Mouse (Mus musculus) liver, embryonic 14.5 days (tissue): ENCODE results near the gene Spock1. TPM values are rescaled to one million over a fixed set of nuclear protein-coding genes. Genes with fewer than 3 reads are reported as not detected.

Experiments used
- ATAC-seq: fragments of 200-750 bp; cut with Nextera tagmentation; 2 replicates; pipeline ENCODE4 v1.8.0; 2017; ENCODE audit warnings: moderate number of reproducible peaks, mild to moderate bottlenecking, moderate library complexity; ENCODE audit not compliant: insufficient read depth
- DNase-seq, 3 experiments: peaks; one replicate each; pipeline ENCODE4 v3.0.0-alpha.2; 2012 to 2013; ENCODE audit warnings: low read depth in 3 of 3, low spot score in 3 of 3
- H3K27ac ChIP-seq: fragments of 300-500 bp; sonication (generic); 2 replicates; pipeline ENCODE4 v1.5.1; 2014; ENCODE audit warnings: moderate library complexity, mild to moderate bottlenecking, control low read depth, inconsistent platforms
- H3K27me3 ChIP-seq: fragments of 300-500 bp; sonication (generic); 2 replicates; pipeline ENCODE4 v1.6.1; 2014; ENCODE audit warnings: mild to moderate bottlenecking, low read length, moderate library complexity; ENCODE audit not compliant: control insufficient read depth, insufficient read depth
- H3K36me3 ChIP-seq: fragments of 300-500 bp; sonication (generic); replicated peaks from 2 replicates; pipeline ENCODE4 v1.6.1; 2014; ENCODE audit warnings: low read depth; ENCODE audit not compliant: control insufficient read depth, insufficient read depth
- H3K4me1 ChIP-seq, 2 experiments: fragments of 200-500 bp in 1 of 2; fragments of 300-500 bp in 1 of 2; sonication (generic) in 1 of 2; replicated peaks; 2 replicates each; pipeline ENCODE4 v1.6.1; 2012 to 2014; ENCODE audit warnings: antibody characterized with exemption in 1 of 2, inconsistent platforms in 1 of 2, low read length in 1 of 2; ENCODE audit not compliant: control insufficient read depth in 2 of 2, insufficient read depth in 2 of 2
- H3K4me2 ChIP-seq: fragments of 300-500 bp; sonication (generic); 2 replicates; pipeline ENCODE4 v1.6.1; 2014; ENCODE audit warnings: low read depth, mild to moderate bottlenecking, control low read depth, moderate library complexity
- H3K4me3 ChIP-seq, 2 experiments: fragments of 200-500 bp in 1 of 2; fragments of 300-500 bp in 1 of 2; sonication (generic) in 1 of 2; 2 replicates each; pipeline ENCODE4 v1.5.1; 2012 to 2014; ENCODE audit warnings: low read depth in 2 of 2, low read length in 2 of 2, mild to moderate bottlenecking in 2 of 2, control low read depth in 1 of 2, inconsistent platforms in 1 of 2, moderate library complexity in 1 of 2; ENCODE audit not compliant: insufficient read depth in 1 of 2
- H3K9ac ChIP-seq: fragments of 300-500 bp; sonication (generic); replicated peaks from 2 replicates; pipeline ENCODE4 v1.6.1; 2014; ENCODE audit warnings: mild to moderate bottlenecking, control low read depth, moderate library complexity
- H3K9me3 ChIP-seq: fragments of 300-500 bp; sonication (generic); 2 replicates; pipeline ENCODE4 v1.6.1; 2016; ENCODE audit warnings: low read length, mixed read lengths; ENCODE audit not compliant: control insufficient read depth
- CTCF ChIP-seq: IDR thresholded peaks from 2 replicates; pipeline ENCODE4 v1.5.1; 2016; ENCODE audit warnings: antibody characterized with exemption, low read depth, control low read depth
- EP300 ChIP-seq: IDR thresholded peaks from 2 replicates; pipeline ENCODE4 v1.6.1; 2016; ENCODE audit warnings: antibody characterized with exemption, low read depth
- WGBS: fragments of 180-500 bp; shearing (Covaris S2); extraction: QIAGEN DNeasy Blood & Tissue Kit; methylation state at CpG from one replicate; pipeline ENCODE4 v1.1.7; 2014; ENCODE audit not compliant: insufficient replicate concordance; 5-methylcytosine and 5-hydroxymethylcytosine counted together
- polyA plus RNA-seq, 2 experiments: library from polyadenylated mRNA; depleted of rRNA in 1 of 2; stranded (reverse) in 1 of 2; unstranded in 1 of 2; fragments of >200 nt; fragmentation: Nextera tagmentation in 1 of 2; extraction: Ambion mirVana in 1 of 2; gene quantifications; 2 replicates each; pipeline versions ENCODE4 v1.2.1 to v1.2.3; 2012 to 2014

Spock1 gene
- polyA plus RNA-seq, 2 experiments = 0.06 TPM; not detected in 1

DNA sequence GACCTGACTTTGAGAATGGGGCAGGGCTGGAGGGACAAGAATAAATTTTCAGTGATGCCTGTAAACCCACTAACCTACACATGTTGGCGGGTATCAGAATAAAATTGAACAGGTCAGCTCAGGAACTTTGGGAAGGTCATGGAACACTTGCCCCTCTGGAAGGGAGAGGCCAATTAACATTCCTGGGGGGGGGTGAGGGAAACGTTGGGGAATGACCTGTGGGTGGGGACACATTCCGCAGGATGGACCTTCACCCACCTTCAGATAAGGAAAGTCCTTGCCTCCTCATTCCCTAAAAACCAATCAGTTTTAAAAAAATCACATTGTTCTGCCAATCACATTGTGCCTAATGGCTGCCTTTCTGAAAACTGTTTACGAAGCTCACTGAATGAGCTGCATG lies 352.9 kb downstream of the Spock1 start:
- WGBS = 38% methylated on average over 4 of the region's 4 CpGs
- H3K36me3 ChIP-seq = no peaks in the 10 kb centered on the region
- DNase-seq (no peak), ATAC-seq (no peak)
- no peak overlapping the region for H3K4me3 ChIP-seq
- TF ChIP-seq EP300 (no peak), CTCF (no peak)
- H3K9ac ChIP-seq = no peak overlapping the region
- no peaks in the 10 kb centered on the region for H3K4me1 ChIP-seq
- no peak overlapping the region for H3K4me2 ChIP-seq
- H3K27me3 ChIP-seq = no peaks in the 10 kb centered on the region
- no peaks in the 10 kb centered on the region for H3K9me3 ChIP-seq
- H3K27ac ChIP-seq = no peak overlapping the region

DNA sequence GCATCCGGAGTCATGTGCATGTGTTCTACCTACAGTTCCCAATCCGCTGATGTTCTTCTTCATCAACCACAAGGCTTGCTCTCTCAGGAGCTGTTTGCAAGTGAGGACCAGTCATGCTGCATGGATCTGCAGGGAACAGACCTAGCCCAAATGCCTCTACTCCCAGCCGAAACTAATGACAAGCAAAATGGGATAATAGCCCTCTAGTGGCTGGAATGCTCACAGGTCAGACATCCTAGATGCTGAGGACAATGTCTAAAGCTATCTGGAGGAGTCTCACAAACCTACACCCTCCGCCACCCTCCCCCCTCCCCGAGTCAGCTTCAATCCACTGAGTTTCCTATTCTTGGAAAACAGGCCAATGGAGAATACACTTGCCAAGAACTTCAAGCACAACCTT lies 358.4 kb downstream of the Spock1 start:
- H3K4me1 ChIP-seq = no peaks in the 10 kb centered on the region
- H3K27me3 ChIP-seq = no peaks in the 10 kb centered on the region
- H3K4me2 ChIP-seq = no peak overlapping the region
- DNase-seq = no peak
- no peak overlapping the region for H3K4me3 ChIP-seq
- no peaks in the 10 kb centered on the region for H3K9me3 ChIP-seq
- no peaks in the 10 kb centered on the region for H3K36me3 ChIP-seq
- H3K9ac ChIP-seq = no peak overlapping the region
- peak; percentile 55 for TF ChIP-seq CTCF
- no peak for TF ChIP-seq EP300
- WGBS = 32% methylated on average over 5 of the region's 5 CpGs
- H3K27ac ChIP-seq = no peak overlapping the region
- ATAC-seq = no peak

DNA sequence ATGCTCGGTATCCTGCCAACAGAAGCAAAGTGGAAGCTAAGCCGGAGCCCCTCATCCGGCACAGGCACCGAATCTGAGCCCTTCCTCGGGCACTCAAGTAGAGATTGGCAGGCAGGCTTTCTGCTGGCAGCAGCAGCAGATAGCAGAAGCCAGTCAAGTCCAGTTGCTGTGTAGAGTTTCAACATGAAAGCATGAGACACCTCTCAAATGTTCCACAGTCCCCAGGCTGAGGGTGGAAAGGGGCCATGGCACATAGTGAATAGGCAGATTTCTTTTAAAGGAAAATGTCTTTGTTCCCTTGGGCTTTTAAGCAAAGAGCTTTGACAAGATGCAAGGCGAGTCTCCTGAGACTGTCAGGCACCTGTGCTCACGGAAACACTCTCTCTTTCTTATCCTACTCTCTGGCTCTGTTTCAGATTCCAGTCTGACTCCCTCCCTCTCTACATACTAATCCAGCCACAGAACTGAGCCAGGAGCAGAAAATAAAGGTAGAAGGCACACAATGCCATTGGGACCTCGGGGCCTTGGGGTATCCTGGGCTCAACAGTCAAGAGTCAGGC lies 371.1 kb downstream of the Spock1 start:
- WGBS = 56% methylated on average over 8 of the region's 8 CpGs
- H3K4me2 ChIP-seq = no peak overlapping the region
- H3K9ac ChIP-seq = no peak overlapping the region
- H3K4me3 ChIP-seq = no peak overlapping the region
- H3K27ac ChIP-seq = no peak overlapping the region
- TF ChIP-seq EP300 (no peak), CTCF (no peak)
- no peaks in the 10 kb centered on the region for H3K27me3 ChIP-seq
- no peaks in the 10 kb centered on the region for H3K4me1 ChIP-seq
- no peaks in the 10 kb centered on the region for H3K9me3 ChIP-seq
- H3K36me3 ChIP-seq = no peaks in the 10 kb centered on the region
- DNase-seq (no peak), ATAC-seq (no peak)

DNA sequence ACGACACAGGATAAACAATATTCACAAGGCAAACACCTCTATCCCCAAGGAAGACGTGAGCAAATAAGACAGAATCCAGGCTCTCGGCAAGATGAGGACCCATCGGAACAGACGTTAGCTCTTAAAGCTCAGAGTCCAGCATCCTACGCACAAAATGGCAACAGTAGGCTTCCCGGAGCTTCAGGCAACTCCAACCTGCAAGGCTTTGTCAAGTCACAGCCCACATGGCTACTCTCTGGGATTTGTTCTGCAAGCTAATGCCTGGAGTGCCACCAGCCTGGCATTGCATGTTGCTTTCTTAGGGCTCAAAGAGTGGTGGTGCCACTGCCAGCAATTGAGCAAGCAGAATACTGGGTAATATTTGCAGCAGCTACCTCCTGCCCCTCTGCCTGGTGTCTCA lies 373.8 kb downstream of the Spock1 start:
- 69% methylated on average over 7 of the region's 7 CpGs for WGBS
- Histone ChIP-seq H3K36me3 (no peaks in the 10 kb centered on the region), H3K4me1 (no peaks in the 10 kb centered on the region), H3K27ac (no peak overlapping the region), H3K9ac (no peak overlapping the region), H3K27me3 (no peaks in the 10 kb centered on the region), H3K4me3 (no peak overlapping the region), H3K9me3 (no peaks in the 10 kb centered on the region), H3K4me2 (no peak overlapping the region)
- ATAC-seq (no peak), DNase-seq (no peak)
- TF ChIP-seq CTCF = no peak
- no peak for TF ChIP-seq EP300

- peaks cover 0 to 3% of the 10 kb centered on the region in 2 experiments; a peak in 1 of 4 replicates for H3K4me1 ChIP-seq
- H3K27ac ChIP-seq = no peak overlapping the region
- ATAC-seq = no peak
- H3K4me2 ChIP-seq = no peak overlapping the region
- no peaks in the 10 kb centered on the region for H3K9me3 ChIP-seq
- no peaks in the 10 kb centered on the region for H3K27me3 ChIP-seq
- no peak overlapping the region for H3K4me3 ChIP-seq
- DNase-seq = no peak
- H3K9ac ChIP-seq = no peak overlapping the region
- TF ChIP-seq CTCF = no peak
- no peaks in the 10 kb centered on the region for H3K36me3 ChIP-seq
Measured at GRCm38 (mm10) chr13:57525946-57526345, 382.2 kb downstream of the Spock1 start.
